In the genomic region with DNA sequence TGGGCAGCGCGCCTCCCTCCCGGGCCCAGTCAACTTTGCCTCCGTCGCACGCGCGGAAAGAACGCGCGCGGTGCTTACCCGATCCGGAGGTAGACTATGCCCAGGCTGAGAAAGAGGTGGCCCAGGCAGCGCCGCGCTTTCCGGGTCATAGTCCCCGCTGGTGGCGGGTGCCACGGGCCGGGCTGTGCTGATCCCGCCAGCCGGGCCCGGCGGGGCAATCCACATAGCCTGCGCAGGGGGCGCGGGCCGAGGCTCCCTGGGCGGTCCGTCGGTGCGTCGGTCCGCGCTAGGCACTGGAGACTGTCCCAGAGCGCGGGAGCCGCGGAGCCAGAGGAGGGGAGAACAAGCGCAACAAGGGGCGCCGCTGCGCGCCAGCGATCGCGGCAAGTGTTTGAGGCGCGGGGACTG, we compare ENCODE assay signal across 8 mouse cellular contexts. TPM values are rescaled to one million over a fixed set of nuclear protein-coding genes. Genes with fewer than 3 reads are reported as not detected.
DNase-seq lines count a peak whose midpoint lies in the region; ATAC-seq and TF ChIP-seq lines count a peak whose summit lies in the region.

A gene (minus strand): TSS at position 403 of the 408 bp plus-strand sequence.

- no peak for TF ChIP-seq POLR2A in cortical plate, adult 2 months (IDR thresholded peaks at IDR 0.05; ENCODE audit: extremely low read depth, insufficient read depth, low read length)

- H3K9me3 ChIP-seq in heart, embryonic 13.5 days = no peaks in the 10 kb centered on the region
- no peaks in the 10 kb centered on the region for H3K9me3 ChIP-seq in ES-E14 (ENCODE audit: control insufficient read depth, insufficient read depth, low read depth, low read length)
- H3K9me3 ChIP-seq in intestine, embryonic 14.5 days (ENCODE audit: control insufficient read depth, low read length) = no peaks in the 10 kb centered on the region
- no peaks in the 10 kb centered on the region for H3K9me3 ChIP-seq in liver, embryonic 12.5 days (replicated peaks)
- no peaks in the 10 kb centered on the region for H3K9me3 ChIP-seq in stomach, embryonic 14.5 days (ENCODE audit: control insufficient read depth, low read depth, low read length)

- peak within 1 kb of the TSS; percentile 58 for H3K4me3 ChIP-seq in heart, embryonic 13.5 days
- peak within 1 kb of the TSS; percentile 64 to 77 for H3K4me3 ChIP-seq in ES-E14 (ENCODE audit: insufficient read depth in 1 of 2, low read depth in 1 of 2, low read length in 2 of 2, poor library complexity in 1 of 2, severe bottlenecking in 1 of 2)
- H3K4me3 ChIP-seq in cortical plate, adult 2 months (ENCODE audit: insufficient read depth, low read length) = peak within 1 kb of the TSS; percentile 32
- peak within 1 kb of the TSS; percentile 39 for H3K4me3 ChIP-seq in intestine, embryonic 14.5 days (ENCODE audit: low read depth, low read length)
- peak within 1 kb of the TSS; percentile 40 for H3K4me3 ChIP-seq in liver, embryonic 12.5 days
- peak within 1 kb of the TSS; percentile 36 for H3K4me3 ChIP-seq in stomach, embryonic 14.5 days (ENCODE audit: low read depth, low read length)

- H3K4me1 ChIP-seq in heart, embryonic 13.5 days = peaks cover 19% of the 10 kb centered on the region
- H3K4me1 ChIP-seq in ES-E14 (ENCODE audit: control insufficient read depth in 2 of 2, insufficient read depth in 2 of 2, low read length in 2 of 2, poor library complexity in 1 of 2) = peaks cover 2 to 5% of the 10 kb centered on the region in 2 experiments; a peak in 2 of 4 replicates
- no peaks in the 10 kb centered on the region for H3K4me1 ChIP-seq in cortical plate, adult 2 months (ENCODE audit: control insufficient read depth, insufficient read depth, low read length)
- H3K4me1 ChIP-seq in intestine, embryonic 14.5 days (replicated peaks; ENCODE audit: control insufficient read depth, insufficient read depth, low read length) = peaks cover 2% of the 10 kb centered on the region; the same call in 1 of the 2 replicates
- H3K4me1 ChIP-seq in liver, embryonic 12.5 days = 0 out of 2 replicates have a peak, but pooled peaks cover 12% of the 10 kb centered on the region
- H3K4me1 ChIP-seq in stomach, embryonic 14.5 days (ENCODE audit: control insufficient read depth, insufficient read depth, low read length) = peaks cover 5% of the 10 kb centered on the region; the same call in 1 of the 2 replicates

- DNase-seq in heart, postnatal 36 days = no peak
- DNase-seq in ES-E14 (ENCODE audit: low read depth, low spot score) = peak; percentile 7
- DNase-seq in intestine, embryonic 14.5 days (ENCODE audit: low spot score) = peak; percentile 71
- DNase-seq in gastrocnemius, postnatal 25 days = no peak

- in situ Hi-C loops in ES-E14 (cut with MboI; ENCODE audit: low sequenced_read_pairs in 2 of 2, unreplicated experiment in 2 of 2) = loop anchor here (5.0 to 10.0 kb wide), 3 partner anchors 126 to 236 kb away; no protein-coding TSS in a partner anchor

- no peak for TF ChIP-seq CTCF in cortical plate, adult 2 months (IDR thresholded peaks at IDR 0.05; ENCODE audit: extremely low read depth, insufficient read depth, low read length)

- intact Hi-C loops in heart, postnatal 36 days (cut with DNase I) = loop anchor here (1.0 kb wide), 1 partner anchor 125 kb away; no protein-coding TSS in a partner anchor

- peak within 1 kb of the TSS; percentile 52 for H3K9ac ChIP-seq in heart, embryonic 13.5 days
- peak within 1 kb of the TSS; percentile 68 for H3K9ac ChIP-seq in ES-E14 (ENCODE audit: insufficient read depth, low read depth, low read length, poor library complexity, severe bottlenecking)
- H3K9ac ChIP-seq in intestine, embryonic 14.5 days (ENCODE audit: low read length) = no peak within 1 kb of the TSS
- H3K9ac ChIP-seq in liver, embryonic 12.5 days = no peak within 1 kb of the TSS
- H3K9ac ChIP-seq in stomach, embryonic 14.5 days (replicated peaks; ENCODE audit: low read depth, low read length) = no peak within 1 kb of the TSS

- no peak within 1 kb of the TSS for H3K27ac ChIP-seq in heart, embryonic 13.5 days (replicated peaks)
- no peak within 1 kb of the TSS for H3K27ac ChIP-seq in ES-E14 (ENCODE audit: insufficient read depth, low read depth, low read length, poor library complexity, severe bottlenecking)
- no peak within 1 kb of the TSS for H3K27ac ChIP-seq in cortical plate, adult 2 months (ENCODE audit: insufficient read depth, low read length)
- no peak within 1 kb of the TSS for H3K27ac ChIP-seq in intestine, embryonic 14.5 days (ENCODE audit: low read depth)
- no peak within 1 kb of the TSS for H3K27ac ChIP-seq in liver, embryonic 12.5 days
- no peak within 1 kb of the TSS for H3K27ac ChIP-seq in stomach, embryonic 14.5 days (ENCODE audit: low read length)

- H3K4me2 ChIP-seq in heart, embryonic 13.5 days = peak within 1 kb of the TSS; percentile 90
- H3K4me2 ChIP-seq in intestine, embryonic 14.5 days (ENCODE audit: low read length) = peak within 1 kb of the TSS; percentile 85
- H3K4me2 ChIP-seq in liver, embryonic 12.5 days = peak within 1 kb of the TSS; percentile 64
- H3K4me2 ChIP-seq in stomach, embryonic 14.5 days (replicated peaks; ENCODE audit: low read depth, low read length) = peak within 1 kb of the TSS; percentile 83

- no peaks in the 10 kb centered on the region for H3K36me3 ChIP-seq in heart, embryonic 13.5 days
- no peaks in the 10 kb centered on the region for H3K36me3 ChIP-seq in ES-E14 (ENCODE audit: control insufficient read depth, insufficient read depth, low read length, poor library complexity, severe bottlenecking)
- H3K36me3 ChIP-seq in intestine, embryonic 14.5 days (ENCODE audit: control insufficient read depth, insufficient read depth, low read length) = no peaks in the 10 kb centered on the region
- H3K36me3 ChIP-seq in liver, embryonic 12.5 days = no peaks in the 10 kb centered on the region
- no peaks in the 10 kb centered on the region for H3K36me3 ChIP-seq in stomach, embryonic 14.5 days (ENCODE audit: control insufficient read depth, insufficient read depth, low read length)

- ATAC-seq in heart, embryonic 13.5 days (ENCODE audit: extremely low read depth, insufficient number of reproducible peaks, low FRiP score, low TSS enrichment) = no peak
- ATAC-seq in intestine, embryonic 14.5 days (replicated peaks; ENCODE audit: low FRiP score, low TSS enrichment, low read depth) = peak; percentile 38
- ATAC-seq in liver, embryonic 12.5 days = no peak
- ATAC-seq in stomach, embryonic 14.5 days (ENCODE audit: insufficient number of reproducible peaks, insufficient read depth, low FRiP score, low read depth) = no peak

- under 1% methylated on average over 38 of the region's 51 CpGs for WGBS in heart, embryonic 13.5 days
- WGBS in intestine, embryonic 14.5 days = 1% methylated on average over 51 of the region's 51 CpGs
- 2% methylated on average over 38 of the region's 51 CpGs for WGBS in liver, embryonic 12.5 days (ENCODE audit: insufficient replicate concordance)
- WGBS in stomach, embryonic 14.5 days = 1% methylated on average over 41 of the region's 51 CpGs

- H3K27me3 ChIP-seq in heart, embryonic 13.5 days (replicated peaks) = peaks cover 99% of the 10 kb centered on the region
- peaks cover 66% of the 10 kb centered on the region for H3K27me3 ChIP-seq in intestine, embryonic 14.5 days (replicated peaks; ENCODE audit: control insufficient read depth, insufficient read depth, low read length)
- peaks cover 91% of the 10 kb centered on the region for H3K27me3 ChIP-seq in liver, embryonic 12.5 days (replicated peaks)
- peaks cover 53% of the 10 kb centered on the region for H3K27me3 ChIP-seq in stomach, embryonic 14.5 days (ENCODE audit: control insufficient read depth, insufficient read depth, low read length)

TF ChIP-seq in ES-E14, 5 proteins besides CTCF, POLR2A, EP300 and RAD21:
- TF ChIP-seq CHD2 (IDR thresholded peaks at IDR 0.05; ENCODE audit: low read depth, low read length) = no peak
- no peak for TF ChIP-seq MAFK (IDR thresholded peaks at IDR 0.05; ENCODE audit: insufficient read depth, low read depth, low read length)
- TF ChIP-seq ZNF384 (IDR thresholded peaks at IDR 0.05; ENCODE audit: low read depth, low read length) = no peak
- no peak for TF ChIP-seq ZC3H11A (IDR thresholded peaks at IDR 0.05; ENCODE audit: borderline replicate concordance, low read depth, low read length)
- TF ChIP-seq HCFC1 (IDR thresholded peaks at IDR 0.05; ENCODE audit: borderline replicate concordance, insufficient read depth, low read length) = no peak

RNA-seq across cellular contexts. Expression of the gene that starts here (rescaled TPM):
- polyA plus RNA-seq in heart, embryonic 13.5 days (2015; fragmentation: Nextera tagmentation; extraction: Ambion mirVana) = 0.06 and 0.13 TPM in 2 replicates
- not detected for total RNA-seq in heart, postnatal 36 days (2021)
- 1.0 and 2.2 TPM in 2 replicates for total RNA-seq in ES-E14 (2012; rRNA removed)
- polyA plus RNA-seq in cortical plate, adult 2 months (2012; rRNA removed) = 8.6 and 9.6 TPM in 2 replicates
- polyA plus RNA-seq in intestine, embryonic 14.5 days (2014; fragmentation: Nextera tagmentation; extraction: Ambion mirVana) = 0.05 TPM in 1 of 2 replicates, not detected in the other
- polyA plus RNA-seq in liver, embryonic 12.5 days (2016; fragmentation: Nextera tagmentation; extraction: Ambion mirVana) = 0.04 TPM in 1 of 2 replicates, not detected in the other
- not detected in 2 replicates for polyA plus RNA-seq in stomach, embryonic 14.5 days (2014; fragmentation: Nextera tagmentation; extraction: Ambion mirVana)
- not detected for total RNA-seq in gastrocnemius, postnatal 25 days (2021)

Comparison
In these comparisons a context has a peak if more than half of its experiments do, and no peak if none do; other contexts are left out.
1. Peak in DNase-seq, ATAC-seq, H3K4me3 ChIP-seq and H3K4me2 ChIP-seq in intestine, embryonic 14.5 days; RNA of the gene not detected or under 1 TPM.
2. H3K9ac ChIP-seq: peak in heart, embryonic 13.5 days (single experiment) and ES-E14 (single experiment); none in intestine, embryonic 14.5 days (single experiment), liver, embryonic 12.5 days (single experiment) and stomach, embryonic 14.5 days (single experiment).
3. Peak in every context shown above with its lines, with median percentiles within 50 percentile points of each other: H3K4me2 ChIP-seq and H3K4me3 ChIP-seq.